Mouse (Mus musculus): ENCODE data around the gene Nhlh2. TPM values are rescaled to one million over a fixed set of nuclear protein-coding genes. Genes with fewer than 3 reads are reported as not detected.

Nhlh2 gene
- total RNA-seq, 2 experiments from 2014 or later: 0.16 to 0.40 TPM

Other genes with a start within 250 kb of the Nhlh2 start
- under 1 TPM; 0.23 to 0.30 TPM for gene Mab21l3, start 161.1 kb upstream of the Nhlh2 start, total RNA-seq (2021)
- 1 to 10 TPM; 7.3 to 8.7 TPM for gene Slc22a15, start 85.6 kb upstream of the Nhlh2 start, total RNA-seq (2021)
- gene Casq2, start 76.3 kb downstream of the Nhlh2 start, total RNA-seq (2021): 1 to 10 TPM; 1.7 to 2.2 TPM
- 1 to 10 TPM; 4.3 to 5.1 TPM for gene Vangl1, start 194.6 kb downstream of the Nhlh2 start, total RNA-seq (2021)